Mouse (Mus musculus) intestine, postnatal 0 days (tissue): ENCODE data around the gene Rpusd4. TPM values are rescaled to one million over a fixed set of nuclear protein-coding genes. Genes with fewer than 3 reads are reported as not detected.

ENCODE experiments used
- ATAC-seq: fragments of 200-750 bp; cut with Nextera tagmentation; 2 replicates; pipeline ENCODE4 v1.8.0; 2017; ENCODE audit warnings: mild to moderate bottlenecking, moderate TSS enrichment, moderate library complexity
- H3K27ac ChIP-seq: fragments of 300-500 bp; sonication (generic); 2 replicates; pipeline ENCODE4 v1.5.1; 2014; ENCODE audit warnings: mild to moderate bottlenecking, low read depth, low read length, moderate library complexity
- H3K27me3 ChIP-seq: fragments of 300-500 bp; sonication (generic); replicated peaks from 2 replicates; pipeline ENCODE4 v1.6.1; 2014; ENCODE audit warnings: low read length, mixed read lengths; ENCODE audit not compliant: control insufficient read depth, insufficient read depth
- H3K36me3 ChIP-seq: fragments of 300-500 bp; sonication (generic); 2 replicates; pipeline ENCODE4 v1.6.1; 2014; ENCODE audit warnings: mild to moderate bottlenecking, moderate library complexity; ENCODE audit not compliant: control insufficient read depth, insufficient read depth
- H3K4me1 ChIP-seq: fragments of 300-500 bp; sonication (generic); replicated peaks from 2 replicates; pipeline ENCODE4 v1.6.1; 2014; ENCODE audit warnings: antibody characterized with exemption, low read length, mixed read lengths; ENCODE audit not compliant: control insufficient read depth, insufficient read depth
- H3K4me2 ChIP-seq: fragments of 300-500 bp; sonication (generic); replicated peaks from 2 replicates; pipeline ENCODE4 v1.6.1; 2014; ENCODE audit warnings: low read depth, mild to moderate bottlenecking, moderate library complexity
- H3K4me3 ChIP-seq: fragments of 300-500 bp; sonication (generic); 2 replicates; pipeline ENCODE4 v1.5.1; 2014; ENCODE audit warnings: low read depth, low read length
- H3K9ac ChIP-seq: fragments of 300-500 bp; sonication (generic); 2 replicates; pipeline ENCODE4 v1.6.1; 2014; ENCODE audit warnings: mild to moderate bottlenecking, low read depth, low read length
- H3K9me3 ChIP-seq: fragments of 300-500 bp; sonication (generic); 2 replicates; pipeline ENCODE4 v1.6.1; 2016; ENCODE audit warnings: mixed run types; ENCODE audit not compliant: control insufficient read depth
- CTCF ChIP-seq: sonication (generic); IDR thresholded peaks from 2 replicates; pipeline ENCODE4 v1.5.1; 2016; ENCODE audit warnings: low read depth, mild to moderate bottlenecking, control low read depth, antibody characterized with exemption, moderate library complexity
- WGBS: fragments of 180-500 bp; shearing (Covaris S2); extraction: QIAGEN DNeasy Blood & Tissue Kit; methylation state at CpG from one replicate; pipeline ENCODE4 v1.1.7; 2014; 5-methylcytosine and 5-hydroxymethylcytosine counted together
- polyA plus RNA-seq: library from polyadenylated mRNA; unstranded; fragments of >200 nt; fragmentation: Nextera tagmentation; extraction: Ambion mirVana; gene quantifications from 2 replicates; pipeline ENCODE4 v1.2.1, GENCODE M21; 2015

Gene Rpusd4
- polyA plus RNA-seq, 1 experiment from 2014 or later, result 16.3 TPM

DNA sequence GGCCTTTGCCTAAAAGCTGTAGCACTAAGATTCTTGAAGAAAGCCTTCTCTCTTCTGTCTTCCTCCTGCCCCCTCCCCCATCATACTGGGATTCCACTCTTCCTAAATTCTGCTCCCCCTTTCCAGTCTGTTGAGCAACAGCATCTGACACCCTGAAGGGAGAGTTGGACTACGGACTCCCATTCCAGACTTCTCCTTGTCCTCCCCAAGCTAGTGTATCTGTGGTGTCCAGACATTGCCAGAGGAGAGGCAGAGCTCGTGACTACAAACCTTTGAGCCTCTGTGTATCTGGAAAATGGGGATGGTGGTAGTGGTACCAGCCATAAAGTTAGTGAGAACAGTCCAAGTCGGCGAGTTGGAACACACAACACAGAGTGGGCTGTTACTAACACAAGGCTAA, 52.6 kb downstream of the Rpusd4 start:
- Histone ChIP-seq H3K36me3 (no peaks in the 10 kb centered on the region), H3K9ac (no peak overlapping the region), H3K27ac (no peak overlapping the region), H3K4me2 (no peak overlapping the region), H3K27me3 (peaks cover 6% of the 10 kb centered on the region; the same call in 1 of the 2 replicates), H3K4me1 (no peaks in the 10 kb centered on the region), H3K4me3 (no peak overlapping the region), H3K9me3 (no peaks in the 10 kb centered on the region)
- ATAC-seq, result no peak
- TF ChIP-seq CTCF, result no peak
- 82% methylated on average over 4 of the region's 4 CpGs for WGBS

- H3K4me3 ChIP-seq, result no peak overlapping the region
- H3K4me2 ChIP-seq, result no peak overlapping the region
- no peak overlapping the region for H3K27ac ChIP-seq
- no peaks in the 10 kb centered on the region for H3K9me3 ChIP-seq
- H3K9ac ChIP-seq, result no peak overlapping the region
- H3K36me3 ChIP-seq, result no peaks in the 10 kb centered on the region
- no peak for ATAC-seq
- H3K27me3 ChIP-seq, result peaks cover 6% of the 10 kb centered on the region
- H3K4me1 ChIP-seq, result no peaks in the 10 kb centered on the region
- TF ChIP-seq CTCF, result no peak
- 70% methylated on average over 4 of the region's 4 CpGs for WGBS
These were observed 56.3 kb downstream of the Rpusd4 start for GRCm38 (mm10) chr9:35323974-35324373.

- Histone ChIP-seq H3K27me3 (peaks cover 6% of the 10 kb centered on the region), H3K27ac (no peak overlapping the region), H3K4me1 (no peaks in the 10 kb centered on the region), H3K4me2 (no peak overlapping the region), H3K36me3 (no peaks in the 10 kb centered on the region), H3K9me3 (no peaks in the 10 kb centered on the region), H3K4me3 (no peak overlapping the region), H3K9ac (no peak overlapping the region)
- TF ChIP-seq CTCF, result no peak
- WGBS, result 32% methylated on average over 2 of the region's 2 CpGs
- peak; percentile 52 for ATAC-seq
These were observed 56.9 kb downstream of the Rpusd4 start for GRCm38 (mm10) chr9:35324571-35324970.

DNA sequence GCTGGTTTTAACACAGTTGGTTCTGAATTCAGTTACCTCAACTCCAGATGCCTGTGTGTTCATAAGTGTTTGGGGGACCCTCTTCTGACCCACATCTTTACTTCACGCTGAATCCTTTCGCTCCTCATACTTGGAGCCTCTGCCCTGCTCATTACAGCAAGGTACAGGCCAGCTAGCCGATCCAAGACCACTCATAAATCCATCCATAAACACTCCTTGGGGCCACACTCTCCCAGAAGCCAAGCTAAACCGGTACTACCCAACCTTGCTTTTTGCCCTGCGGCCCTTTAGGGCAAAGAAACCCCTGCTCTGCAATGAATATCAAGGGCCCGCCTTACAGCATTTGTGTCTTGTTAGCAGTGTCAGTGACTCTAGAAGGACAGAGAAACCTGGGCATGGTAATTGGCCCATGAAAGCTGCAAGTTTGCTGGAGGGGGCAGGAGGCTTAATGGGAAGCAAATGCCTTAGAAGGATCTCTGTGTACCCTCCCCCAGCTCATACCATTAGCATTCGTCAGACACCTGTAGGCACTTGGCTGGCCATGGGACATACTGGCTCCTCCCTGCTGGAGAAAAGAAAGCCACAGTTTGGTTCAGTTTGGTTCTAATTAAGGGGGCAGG, 59.1 kb downstream of the Rpusd4 start:
- TF ChIP-seq CTCF, result no peak

More for the DNA sequence above, 59.1 kb downstream of the Rpusd4 start:
- H3K27ac ChIP-seq, result no peak overlapping the region
- no peaks in the 10 kb centered on the region for H3K36me3 ChIP-seq
- no peaks in the 10 kb centered on the region for H3K4me1 ChIP-seq
- WGBS, result 72% methylated on average over 7 of the region's 7 CpGs
- ATAC-seq, result no peak
- H3K9me3 ChIP-seq, result no peaks in the 10 kb centered on the region
- H3K9ac ChIP-seq, result no peak overlapping the region
- no peak overlapping the region for H3K4me3 ChIP-seq
- no peak overlapping the region for H3K4me2 ChIP-seq
- peaks cover 6% of the 10 kb centered on the region for H3K27me3 ChIP-seq

Other genes with a start within 250 kb of the Rpusd4 start
- gene St3gal4, start 148.6 kb upstream of the Rpusd4 start, polyA plus RNA-seq, result 242 and 257 TPM in 2 replicates
- 25.7 and 26.1 TPM in 2 replicates for gene Dcps, start 91.8 kb upstream of the Rpusd4 start, polyA plus RNA-seq
- 118 and 130 TPM in 2 replicates for gene Srpr, start 67.7 kb upstream of the Rpusd4 start, polyA plus RNA-seq
- 9.7 and 10.0 TPM in 2 replicates for gene Tirap, start 67.6 kb upstream of the Rpusd4 start, polyA plus RNA-seq
- gene Foxred1, start 56.8 kb upstream of the Rpusd4 start, polyA plus RNA-seq, result 20.3 and 20.4 TPM in 2 replicates
- 73.5 and 80.7 TPM in 2 replicates for gene Fam118b, start 60 bp upstream of the Rpusd4 start, polyA plus RNA-seq
- gene Cdon, start 153.3 kb downstream of the Rpusd4 start, polyA plus RNA-seq, result 1.9 and 2.4 TPM in 2 replicates